Mouse (Mus musculus) yolk sac, embryonic 10.5 days (tissue): ENCODE results near the gene Dus3l.

Experiments
- DNase-seq: peaks from one replicate; pipeline ENCODE4 v3.0.0-alpha.2; 2017; ENCODE audit warnings: low spot score

Gene Dus3l

DNA sequence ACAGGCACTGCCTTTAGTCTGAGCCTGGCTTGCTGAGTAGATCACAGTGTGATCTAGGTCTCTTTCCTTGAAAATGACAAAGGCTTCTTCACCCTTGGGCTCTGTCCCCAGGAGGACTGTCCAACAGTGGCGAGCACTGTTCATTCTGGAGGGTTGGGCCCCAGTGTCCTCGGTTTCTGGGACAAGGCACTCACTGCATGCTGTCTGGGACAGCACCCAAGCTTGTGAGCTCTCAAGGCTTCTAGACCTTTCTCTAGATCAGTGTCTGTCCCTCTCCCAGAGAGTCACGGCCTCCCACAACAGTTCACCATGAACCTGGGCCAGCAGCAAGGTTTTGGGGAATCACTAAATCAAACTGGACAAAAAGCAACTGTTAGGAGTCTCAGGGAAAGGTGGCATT lies 28.0 kb downstream of the Dus3l start:
- DNase-seq: no peak

DNA sequence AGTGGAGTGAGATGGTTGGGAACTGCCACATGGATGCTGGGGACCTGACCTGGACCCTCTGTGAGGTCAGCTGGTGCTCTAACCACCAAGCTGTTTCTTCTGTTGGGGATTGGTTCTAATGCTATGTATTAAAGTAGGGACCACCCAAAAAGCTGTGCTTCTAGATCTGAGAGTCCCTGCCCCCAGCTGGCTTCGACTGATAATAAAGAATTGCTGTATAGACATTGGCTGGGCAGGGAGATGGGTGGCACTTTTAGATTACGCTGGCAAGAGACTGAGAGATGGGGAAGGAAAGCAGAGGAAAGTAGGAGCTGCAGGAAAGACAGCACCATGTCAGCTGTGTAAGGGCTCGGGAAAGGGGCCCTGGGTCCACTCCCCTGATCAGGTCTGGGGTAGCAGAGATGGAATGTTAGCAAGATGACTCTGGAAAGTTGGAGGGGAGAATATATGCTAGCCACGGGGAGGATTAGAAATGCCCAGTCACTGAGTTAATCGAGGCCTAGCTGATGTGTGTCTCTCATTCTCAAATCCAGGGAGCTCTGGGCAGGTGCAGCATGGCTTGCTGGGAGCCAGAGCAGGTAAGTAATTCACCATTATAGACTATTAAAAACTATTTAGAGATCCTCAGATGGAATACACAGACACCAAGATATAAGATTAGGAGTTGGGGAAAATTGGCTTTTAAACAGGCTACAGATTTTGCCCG lies 29.2 kb downstream of the Dus3l start:
- no peak for DNase-seq

DNA sequence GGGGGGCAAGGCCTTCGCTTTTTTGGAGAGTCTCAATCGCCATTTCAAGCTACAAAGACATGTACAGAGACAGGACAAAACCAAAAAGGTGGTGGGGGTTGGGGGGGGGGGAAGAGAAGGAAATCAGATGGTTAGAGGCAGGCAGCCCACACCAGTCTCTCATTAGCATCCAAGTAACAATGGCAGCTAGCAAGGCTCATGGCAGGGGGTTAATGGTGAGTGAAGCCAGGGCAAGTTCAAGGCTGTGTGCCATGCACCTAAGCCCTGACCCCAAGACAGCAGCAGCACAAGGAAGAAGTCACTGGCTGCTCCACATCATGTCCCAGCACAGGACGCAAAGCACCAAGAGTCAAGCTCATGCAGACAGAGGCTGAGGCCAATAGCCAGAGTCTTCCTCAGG lies 34.7 kb downstream of the Dus3l start:
- DNase-seq: no peak

DNA sequence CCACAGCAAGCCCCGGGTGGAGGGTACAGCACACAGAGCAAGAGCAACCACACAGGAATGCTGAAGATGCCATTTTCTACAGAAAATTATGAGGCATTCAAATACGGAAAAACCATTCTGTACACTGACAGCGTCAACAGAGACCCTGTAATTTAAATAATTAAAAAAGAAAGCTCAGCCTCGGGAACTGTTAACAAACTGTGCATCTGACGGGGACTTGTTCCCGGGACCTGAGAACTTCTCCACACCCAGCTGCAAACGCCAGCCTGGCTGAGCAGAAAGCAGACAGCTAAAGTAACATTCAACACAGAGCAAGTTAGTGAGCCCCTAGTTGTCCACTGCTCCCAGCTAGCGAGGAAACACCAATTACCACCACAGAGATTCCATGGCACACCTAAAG lies 37.5 kb downstream of the Dus3l start:
- no peak for DNase-seq

DNA sequence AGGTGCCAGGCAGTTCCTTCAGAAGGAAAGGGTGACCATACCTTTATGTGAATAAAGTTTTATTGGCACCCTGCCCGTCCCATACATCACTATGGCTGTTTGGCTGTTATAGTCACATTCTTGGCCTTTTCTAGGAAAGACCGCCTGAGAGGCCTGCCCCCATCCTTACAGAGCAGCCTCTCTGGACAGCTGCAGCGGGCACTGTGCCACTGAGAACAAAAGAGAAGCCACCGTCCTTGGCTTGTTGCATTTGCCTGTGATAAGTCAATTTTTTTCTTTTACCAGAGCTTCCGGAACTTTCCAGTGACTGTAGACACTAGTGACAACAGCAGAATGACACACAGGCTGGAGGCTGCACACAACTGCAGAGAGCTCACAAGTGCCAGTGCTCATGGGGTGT lies 40.4 kb downstream of the Dus3l start:
- DNase-seq: no peak

DNA sequence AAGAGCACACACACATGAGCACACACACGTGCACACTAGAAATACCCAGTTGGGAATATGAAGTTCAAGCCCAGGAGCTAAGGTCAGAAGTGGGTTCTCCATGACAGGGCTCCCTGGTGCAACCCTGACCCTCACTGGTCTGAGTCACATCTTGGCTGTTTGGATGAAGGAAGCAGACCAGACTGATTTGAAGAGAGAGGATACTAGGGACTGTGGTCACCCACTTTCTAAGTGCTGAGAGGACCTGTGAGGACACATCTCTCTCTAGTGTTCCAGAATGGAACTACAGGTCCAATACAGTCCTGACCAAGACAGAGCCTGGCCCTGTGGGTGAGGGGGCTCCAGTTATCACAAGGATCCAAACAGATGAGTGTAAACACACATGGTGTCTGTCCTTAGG lies 41.2 kb downstream of the Dus3l start:
- DNase-seq: no peak

DNA sequence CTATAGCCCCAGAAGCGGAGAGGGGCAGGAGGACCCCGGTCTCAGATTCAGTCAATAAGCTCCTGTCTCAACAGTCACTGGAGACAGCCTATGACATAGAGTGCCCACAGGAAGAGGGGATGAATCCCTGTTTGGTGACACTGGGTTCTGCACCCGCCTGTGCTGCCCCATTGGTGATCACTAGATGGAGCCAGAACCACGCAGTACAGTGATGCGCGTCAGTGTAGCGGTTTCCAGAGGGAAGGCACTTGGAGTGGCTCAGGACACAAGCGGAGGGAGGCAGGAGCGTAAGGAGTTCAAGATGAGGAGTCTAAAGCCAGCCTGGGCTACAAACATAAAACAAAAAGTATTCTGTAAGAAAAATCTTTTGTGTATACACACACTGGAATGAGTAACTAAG lies 44.0 kb downstream of the Dus3l start:
- peak; percentile 49 for DNase-seq

DNA sequence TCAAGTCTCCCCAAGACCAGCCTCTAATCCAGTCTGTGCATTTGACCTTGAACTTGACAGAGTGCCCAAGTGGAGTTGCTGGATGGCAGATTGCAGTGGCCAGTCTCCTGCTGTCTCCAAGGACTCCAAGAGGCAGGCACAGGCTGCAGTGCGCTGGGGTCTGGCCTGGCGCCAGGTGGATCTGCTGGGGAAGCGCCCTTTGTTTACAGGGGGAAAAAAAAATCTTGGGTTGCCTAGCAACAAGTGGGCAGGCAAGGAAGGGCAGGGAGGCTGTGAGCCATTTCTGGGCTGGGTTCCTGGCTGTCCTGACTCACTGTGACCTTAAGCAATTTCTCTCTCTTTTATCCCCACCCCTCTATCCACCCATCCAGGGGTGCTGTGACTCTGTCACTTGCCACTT lies 45.7 kb downstream of the Dus3l start:
- DNase-seq: peak; percentile 66

DNA sequence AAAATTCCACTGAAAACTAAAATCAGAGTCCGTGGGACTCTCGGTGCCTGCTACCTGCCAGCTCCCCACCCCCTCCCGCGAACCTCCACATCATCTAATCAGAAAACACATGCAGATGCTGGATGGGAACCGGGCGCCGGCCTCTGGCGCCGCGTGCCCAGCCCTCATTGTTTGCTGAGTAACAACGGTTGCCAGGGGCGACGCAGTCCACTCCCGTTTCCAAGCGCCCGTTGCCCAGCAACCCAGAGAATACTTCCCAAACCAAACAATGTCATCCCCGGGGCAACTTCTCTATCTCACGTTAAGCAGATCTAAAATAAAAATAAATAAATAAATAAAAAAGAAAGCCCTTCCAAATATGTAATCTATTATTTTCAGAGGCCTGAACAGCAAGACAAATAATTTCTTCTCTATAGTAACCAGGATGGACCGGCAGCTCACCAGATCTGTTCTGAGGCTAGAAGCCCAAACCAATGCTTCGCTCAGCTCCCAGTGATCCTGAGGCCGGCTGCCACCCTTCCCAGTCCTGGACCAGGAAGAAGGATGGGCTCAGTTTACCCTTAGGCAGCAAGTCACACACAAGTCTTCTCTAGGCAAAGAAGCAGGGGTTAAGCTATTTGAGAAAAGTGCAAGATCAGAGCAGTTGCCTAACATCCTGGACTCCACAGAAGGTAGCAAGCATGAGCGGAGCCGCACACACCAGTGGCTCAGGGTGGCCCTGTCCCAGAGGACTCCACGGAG lies 49.9 kb downstream of the Dus3l start:
- peak; percentile 37 for DNase-seq

DNA sequence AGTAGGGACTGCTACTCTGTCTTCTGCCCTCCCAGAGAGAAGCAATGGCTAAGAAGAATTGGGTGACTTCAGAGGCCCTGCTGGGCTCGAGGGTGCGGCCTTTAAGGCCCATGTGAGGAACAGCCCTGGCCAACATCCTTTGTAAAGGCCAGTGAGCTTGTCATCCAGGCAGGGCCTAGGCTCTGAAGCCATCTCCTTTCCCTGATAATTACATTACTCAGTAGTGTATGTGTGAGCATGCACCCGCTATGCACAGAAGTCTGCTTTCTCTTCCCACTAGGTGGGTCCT lies 50.4 kb downstream of the Dus3l start:
- DNase-seq: no peak

DNA sequence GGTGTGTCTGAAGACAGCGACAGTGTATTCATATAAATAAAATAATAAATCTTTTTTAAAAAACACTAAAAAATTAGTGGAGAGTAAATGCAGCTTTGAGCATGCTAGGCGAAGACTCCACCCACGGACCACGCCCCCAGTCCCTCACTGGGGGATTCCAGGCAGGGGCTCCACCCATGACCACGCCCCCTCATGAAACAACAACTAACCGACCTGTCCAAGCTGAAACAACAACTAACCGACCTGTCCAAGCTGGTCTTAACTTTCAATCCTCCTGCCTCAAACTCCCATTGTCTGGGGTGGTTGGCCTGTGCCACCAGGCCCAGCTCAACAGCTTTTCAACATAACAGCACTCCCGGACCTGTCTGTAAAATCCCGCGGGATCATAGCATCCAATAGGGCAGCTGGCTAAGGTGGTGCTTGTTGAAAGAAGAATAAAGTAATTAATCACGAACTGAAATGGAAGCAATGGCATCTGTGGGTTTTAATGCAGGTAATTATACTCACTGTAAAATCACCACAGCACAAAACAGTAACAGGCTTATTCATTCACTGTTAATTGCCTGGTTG lies 53.6 kb downstream of the Dus3l start:
- DNase-seq: no peak

DNA sequence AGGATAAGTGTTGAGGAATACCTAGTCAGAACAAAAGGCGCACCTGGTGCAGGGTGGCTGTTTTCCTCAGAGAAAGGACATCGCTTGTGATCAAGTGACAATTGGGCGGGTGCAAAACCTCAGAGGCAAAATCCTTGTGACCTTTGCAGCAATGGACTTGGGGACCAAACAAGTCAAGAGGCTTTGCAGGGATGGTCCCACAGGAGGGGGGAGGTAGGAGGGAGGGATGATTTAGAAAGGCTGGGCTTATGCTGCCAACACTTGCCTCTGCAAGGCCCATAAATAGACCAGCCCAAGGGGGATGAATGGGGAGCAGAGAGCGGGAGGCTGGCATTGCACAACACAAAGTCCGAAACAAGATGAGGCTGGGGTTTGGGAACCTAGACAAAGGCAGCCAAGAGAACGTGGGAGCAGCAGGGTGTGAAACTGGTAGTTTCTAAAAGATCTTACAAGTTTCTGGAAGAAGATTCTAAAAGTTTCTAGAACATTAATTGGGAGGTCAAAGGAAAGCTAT lies 54.5 kb downstream of the Dus3l start:
- no peak for DNase-seq
